Mouse (Mus musculus) skeletal muscle tissue, adult 2 months (tissue): ENCODE measurements around the gene Plekha5.
"Not testable (repeated sequence)": the region's sequence is repeated elsewhere in the genome, so short reads cannot be mapped to it uniquely, and the experiment has no call there.

Experiments used
- DNase-seq: peaks from one replicate; pipeline ENCODE4 v3.0.0-alpha.2; 2012; ENCODE audit warnings: low read depth, low spot score

The Plekha5 gene

DNA sequence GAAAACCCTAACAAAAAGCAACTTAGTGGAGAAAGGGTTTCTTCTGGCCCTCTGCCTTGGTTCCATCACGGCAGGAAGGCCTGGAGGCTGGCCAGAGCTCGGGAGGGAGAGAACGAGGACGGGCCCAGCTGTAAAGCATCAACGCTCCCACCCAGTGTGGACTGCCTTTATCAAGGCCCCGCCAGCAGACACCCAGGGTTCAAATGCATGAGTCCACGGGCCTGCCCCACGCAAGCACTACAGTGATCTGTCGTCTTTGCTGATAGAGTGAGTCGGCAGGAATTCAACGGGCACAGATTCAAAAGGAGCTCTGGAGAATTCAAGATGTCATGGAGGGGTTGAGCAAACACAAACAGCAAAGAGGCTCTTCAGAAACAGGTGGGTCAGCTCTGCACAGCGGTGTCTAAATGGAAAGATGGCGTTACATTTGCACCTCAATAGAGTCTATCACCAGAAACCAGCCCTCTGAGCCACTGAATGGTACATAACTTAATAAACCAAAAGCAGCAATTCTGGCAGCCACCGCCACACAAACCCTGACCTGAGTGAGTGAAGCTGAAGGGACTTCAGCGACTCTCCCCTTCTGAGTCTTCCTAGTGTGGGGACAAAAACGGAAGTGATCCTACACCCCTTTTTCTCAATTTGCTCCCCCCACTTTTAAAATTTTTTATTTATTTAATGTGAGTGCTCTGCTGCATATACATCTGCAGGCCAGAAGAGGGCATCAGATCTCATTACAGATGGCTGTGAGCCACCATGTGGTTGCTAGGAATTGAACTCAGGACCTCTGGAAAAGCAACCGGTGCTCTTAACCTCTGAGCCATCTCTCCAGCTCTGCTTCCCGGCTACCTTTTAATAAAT, 153.3 kb downstream of the Plekha5 start:
- no peak for DNase-seq

DNA sequence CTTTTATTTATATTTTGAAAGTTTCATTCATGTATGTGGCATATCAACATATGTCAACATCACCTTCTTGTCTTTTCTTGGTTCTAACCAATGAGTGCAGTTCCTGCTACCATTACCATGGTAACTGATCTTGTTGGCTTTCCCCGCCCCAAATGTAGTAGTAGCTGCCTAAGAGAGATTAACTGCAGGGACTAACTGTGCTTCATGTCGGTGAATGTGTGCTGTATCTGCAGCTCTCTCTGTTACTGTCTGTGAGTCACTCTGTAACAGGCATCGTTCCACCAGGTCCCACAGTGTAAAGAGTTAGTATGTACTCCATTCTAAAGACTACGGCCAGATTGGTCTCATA, 153.9 kb downstream of the Plekha5 start:
- no peak for DNase-seq

DNA sequence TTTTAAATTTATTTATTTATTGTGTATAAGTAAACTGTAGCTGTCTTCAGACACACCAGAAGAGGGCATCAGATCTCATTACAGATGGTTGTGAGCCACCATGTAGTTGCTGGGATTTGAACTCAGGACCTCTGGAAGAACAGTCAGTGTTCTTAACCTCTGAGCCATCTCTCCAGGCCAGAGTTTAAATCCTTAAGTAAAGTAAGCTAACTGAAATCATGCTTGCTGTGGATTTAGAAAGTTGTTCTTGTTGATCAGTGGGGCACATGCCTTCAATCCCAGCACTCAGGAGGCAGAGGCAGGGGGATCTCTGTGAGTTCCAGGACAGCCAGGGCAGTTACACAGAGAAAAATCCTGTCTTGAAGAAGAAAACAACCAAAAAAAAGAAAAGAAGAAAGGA, 155.1 kb downstream of the Plekha5 start:
- DNase-seq, result not testable (repeated sequence)

DNA sequence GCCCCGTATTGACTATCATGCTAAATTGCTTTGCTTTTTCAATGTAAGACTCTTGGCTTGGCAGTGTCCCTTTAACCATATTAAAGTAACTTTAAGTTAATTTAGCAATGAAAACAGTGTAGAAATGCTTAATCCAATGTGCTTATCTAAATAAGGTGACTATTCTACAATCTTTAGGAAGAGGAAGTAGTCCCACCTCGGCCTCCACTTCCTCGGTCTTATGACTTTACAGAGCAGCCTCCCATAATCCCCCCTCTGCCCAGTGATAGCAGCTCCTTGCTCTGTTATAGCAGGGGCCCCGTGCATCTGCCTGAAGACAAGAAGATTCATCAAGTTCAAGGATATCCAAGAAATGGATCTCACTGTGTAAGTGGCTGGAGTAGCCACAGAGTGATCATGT, 156.3 kb downstream of the Plekha5 start:
- DNase-seq, result no peak

DNA sequence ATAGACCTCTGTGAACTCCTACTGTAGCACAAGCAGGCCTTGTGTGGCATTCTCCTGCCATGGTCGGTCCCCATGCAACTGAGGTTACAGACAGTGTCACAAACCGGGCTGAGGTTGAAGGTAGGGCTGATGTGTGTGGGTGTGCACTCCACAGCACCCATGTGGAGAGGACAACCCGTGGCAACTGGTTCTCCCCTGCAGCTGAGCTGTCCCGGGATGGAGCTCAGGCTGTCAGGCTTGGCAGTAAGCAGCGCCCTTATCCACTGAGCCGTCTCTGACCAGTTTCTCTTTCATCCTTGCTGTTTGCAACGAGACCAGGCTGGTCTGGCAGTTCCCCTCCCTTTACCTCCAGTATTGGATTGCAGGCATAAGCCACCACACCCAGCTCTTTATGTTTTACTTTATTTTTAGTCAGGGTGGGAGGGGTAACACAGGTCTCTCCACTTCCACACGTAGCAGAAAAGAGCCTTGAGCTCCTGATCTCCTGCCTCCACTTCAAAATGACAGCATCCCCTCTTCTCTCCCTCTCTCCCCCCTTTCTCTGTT, 162.9 kb downstream of the Plekha5 start:
- no peak for DNase-seq

DNA sequence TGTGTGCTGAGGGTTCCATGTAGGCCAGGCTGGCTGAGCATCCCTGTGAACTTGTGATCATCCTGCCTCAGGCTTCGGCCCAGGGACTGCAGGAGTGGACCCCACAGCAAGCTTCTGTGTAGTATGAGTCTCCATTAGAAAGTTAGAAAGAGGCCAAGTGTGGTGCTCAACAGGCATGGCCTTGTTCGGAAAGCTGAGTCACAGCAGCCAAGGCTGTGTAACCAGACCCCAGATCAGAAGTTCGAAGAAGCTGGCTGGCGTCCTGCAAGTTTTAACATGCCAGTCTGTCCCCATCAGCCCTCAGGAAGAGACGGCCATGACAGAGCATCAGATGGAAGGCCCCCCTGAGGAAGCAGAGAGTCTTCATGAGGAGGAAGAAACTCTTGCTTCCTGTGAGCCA, 167.5 kb downstream of the Plekha5 start:
- DNase-seq, result peak; percentile 40

DNA sequence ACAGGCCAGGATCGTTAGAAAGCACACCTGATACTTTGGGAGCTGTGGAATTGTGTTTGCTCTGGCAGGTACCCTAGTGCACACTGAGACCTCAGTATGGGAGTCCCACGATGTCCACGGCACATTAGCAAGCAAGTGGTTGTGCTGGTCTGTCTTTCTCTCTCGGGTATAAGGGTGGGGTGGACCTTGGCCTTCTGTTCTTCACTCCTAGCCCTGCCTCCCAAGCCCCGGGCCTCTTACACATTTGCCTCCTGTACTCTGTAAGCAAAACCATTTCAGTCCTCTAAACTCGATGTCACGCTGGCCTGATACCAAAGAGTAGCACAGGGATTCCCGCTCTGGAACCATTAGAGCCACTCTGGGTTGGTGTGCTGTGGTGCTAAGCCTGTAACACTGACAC, 168.9 kb downstream of the Plekha5 start:
- no peak for DNase-seq

DNA sequence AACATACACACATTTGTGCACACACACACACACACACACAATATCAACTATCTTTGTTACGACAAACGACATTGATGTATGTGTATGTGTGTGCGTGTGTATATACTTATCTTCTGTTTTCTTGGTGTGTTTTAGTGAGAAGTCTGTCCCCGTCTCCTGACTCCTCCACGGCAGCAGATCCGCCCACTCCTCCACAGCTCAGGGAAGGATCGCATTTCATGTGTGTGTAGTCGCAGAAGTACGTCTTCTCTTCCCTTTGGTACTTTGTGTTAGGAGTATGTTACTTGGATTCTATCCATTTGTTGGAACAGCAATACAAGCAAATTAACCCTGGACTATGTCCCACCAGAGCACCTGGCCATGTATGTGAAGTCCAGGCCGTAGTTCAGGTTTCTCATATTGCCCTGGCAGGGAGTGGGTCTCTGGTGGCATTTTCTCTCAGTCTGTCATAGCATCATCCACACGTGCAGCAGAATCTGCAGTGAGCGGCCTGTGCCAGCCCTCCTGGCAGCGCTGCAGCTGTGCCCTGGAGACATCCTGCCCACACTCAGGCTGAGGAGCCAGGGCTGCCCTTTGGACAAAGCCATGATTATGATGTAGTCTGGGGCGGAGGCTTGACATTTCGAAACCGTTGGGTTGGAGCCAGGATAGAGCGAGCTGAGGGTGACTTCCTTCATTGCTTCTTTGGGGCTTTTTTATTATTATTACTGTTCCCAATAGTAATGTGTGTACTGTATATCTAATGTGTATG, 169.7 kb downstream of the Plekha5 start:
- DNase-seq, result peak; percentile 56

DNA sequence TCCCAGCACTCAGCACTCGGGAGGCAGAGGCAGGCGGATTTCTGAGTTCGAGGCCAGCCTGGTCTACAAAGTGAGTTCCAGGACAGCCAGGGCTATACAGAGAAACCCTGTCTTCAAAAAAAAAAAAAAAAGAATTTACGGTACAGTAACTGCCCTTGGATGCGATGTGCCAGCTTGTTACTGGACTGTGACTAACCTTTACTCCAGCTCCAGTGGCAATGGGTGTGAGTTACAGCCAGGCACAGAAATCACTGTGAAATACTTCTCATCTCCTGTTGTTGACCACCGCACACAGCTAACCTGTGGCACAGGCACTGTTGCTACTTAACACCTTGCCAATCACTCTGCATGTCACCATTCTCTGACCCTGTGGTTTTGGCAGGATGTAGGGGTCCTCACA, 171.7 kb downstream of the Plekha5 start:
- not testable (repeated sequence) for DNase-seq

DNA sequence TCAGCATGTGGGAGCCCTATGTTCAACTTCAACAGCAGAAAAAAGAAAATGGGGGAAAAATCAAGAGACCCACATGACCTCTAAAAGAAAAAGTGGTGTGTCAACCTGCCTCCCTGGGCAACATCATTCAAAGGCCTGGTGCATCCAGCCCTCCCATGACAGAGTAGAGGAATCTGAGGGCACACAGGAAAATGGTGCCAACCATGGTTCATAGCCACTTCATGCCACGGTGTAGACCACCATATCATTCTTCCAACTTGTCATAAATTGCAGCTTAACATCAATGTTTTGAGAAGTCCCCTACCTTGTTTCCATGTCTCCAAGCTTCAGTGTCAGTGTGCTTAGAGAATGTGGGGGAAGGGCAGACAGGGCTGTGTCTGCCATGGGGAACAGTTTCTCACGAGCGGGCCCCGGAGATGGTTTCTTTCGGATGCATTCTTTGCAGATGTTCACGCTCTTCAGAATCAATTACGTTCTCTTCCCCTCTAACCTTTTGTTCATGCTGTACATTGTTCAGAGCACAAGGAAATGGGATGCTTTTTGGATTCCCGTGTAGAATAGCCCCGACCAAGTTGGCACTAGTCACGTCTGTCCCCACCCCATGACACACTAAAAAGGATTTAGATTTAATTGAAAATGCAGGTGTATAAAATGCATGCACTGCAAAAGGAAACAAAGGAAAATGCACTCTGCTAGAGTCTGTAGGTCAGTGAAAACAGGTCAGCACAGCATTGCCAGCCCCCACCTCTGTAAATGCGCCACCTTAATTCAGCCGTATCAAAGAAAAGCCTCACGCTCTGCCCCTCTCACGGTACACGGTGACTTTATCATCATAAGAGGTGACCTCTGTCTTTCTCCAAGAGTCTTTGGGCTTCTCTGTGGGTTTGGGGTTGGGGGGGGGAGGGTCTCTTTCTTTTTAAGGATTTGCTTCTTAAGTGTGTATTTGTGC, 173.8 kb downstream of the Plekha5 start:
- DNase-seq, result no peak

DNA sequence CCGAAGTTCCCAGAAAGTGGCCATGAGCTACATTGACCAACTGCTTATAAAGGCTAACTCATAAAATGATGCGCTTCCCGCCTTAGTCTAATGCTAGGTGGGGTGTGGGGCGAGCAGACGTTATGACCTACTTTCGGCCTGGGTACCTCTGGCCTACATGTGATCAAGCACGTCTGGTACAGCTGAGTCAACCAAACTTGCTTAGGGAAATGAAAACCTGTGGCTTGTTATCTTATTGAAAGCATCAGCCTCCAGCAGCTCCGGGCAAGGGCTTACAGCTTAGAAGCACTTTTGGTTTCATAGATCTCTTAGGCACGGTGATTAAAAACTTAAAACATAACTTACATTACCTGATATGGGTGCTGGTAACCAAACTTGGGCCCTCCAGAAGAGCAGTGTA, 174.7 kb downstream of the Plekha5 start:
- DNase-seq, result no peak

DNA sequence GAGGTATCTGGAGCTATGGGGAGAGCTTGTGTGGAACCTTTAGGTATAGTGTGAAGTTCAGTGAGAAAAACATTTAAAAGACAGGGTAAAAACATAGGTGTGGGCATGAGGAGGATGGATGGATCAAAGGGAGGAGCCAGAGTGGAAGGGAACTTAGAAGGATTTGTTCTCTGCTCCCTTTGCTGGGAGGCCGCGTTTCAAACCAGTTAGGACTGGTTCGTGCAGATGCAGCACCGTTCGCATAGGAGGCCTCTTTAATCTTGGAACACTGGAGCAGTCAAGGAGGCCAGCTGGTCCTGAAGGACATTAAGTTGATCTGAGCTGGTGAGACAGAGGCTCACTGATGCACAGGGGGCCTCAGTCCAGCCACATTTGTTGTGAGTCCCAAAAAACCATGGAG, 175.5 kb downstream of the Plekha5 start:
- DNase-seq, result no peak

DNA sequence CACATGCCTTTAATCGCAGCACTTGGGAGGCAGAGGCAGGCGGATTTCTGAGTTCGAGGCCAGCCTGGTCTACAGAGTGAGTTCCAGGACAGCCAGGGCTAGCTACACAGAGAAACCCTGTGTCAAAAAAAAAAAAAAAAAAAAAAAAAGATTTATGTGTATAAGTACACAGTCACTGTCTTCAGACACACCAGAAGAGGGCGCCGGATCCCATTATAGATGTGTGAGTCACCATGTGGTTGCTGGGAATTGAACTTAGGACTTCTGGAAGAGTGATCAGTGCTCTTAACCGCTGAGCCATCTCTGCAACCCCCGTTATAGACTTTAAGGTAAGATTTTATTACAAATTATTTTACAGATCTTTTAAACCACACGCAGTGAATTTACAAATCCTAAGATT, 176.8 kb downstream of the Plekha5 start:
- DNase-seq, result not testable (repeated sequence)

DNA sequence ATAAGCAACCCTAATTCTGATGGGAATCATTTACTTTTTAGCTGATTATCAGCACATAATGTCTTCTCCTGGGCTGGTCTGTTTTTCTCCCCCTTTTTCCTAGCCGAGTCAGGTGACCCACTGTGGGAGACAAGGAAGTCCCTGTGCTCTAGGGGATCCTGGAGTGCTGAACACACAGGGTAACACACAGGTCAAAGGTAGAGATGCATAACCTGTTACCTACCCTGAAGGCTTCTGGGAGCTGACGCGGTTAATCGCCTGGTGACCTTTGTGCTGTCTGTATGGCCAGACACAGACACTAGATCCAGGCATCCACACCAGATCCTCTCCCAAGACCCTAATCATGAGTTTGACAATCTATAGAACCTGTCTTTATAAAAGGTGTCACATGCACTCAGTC, 177.3 kb downstream of the Plekha5 start:
- no peak for DNase-seq

DNA sequence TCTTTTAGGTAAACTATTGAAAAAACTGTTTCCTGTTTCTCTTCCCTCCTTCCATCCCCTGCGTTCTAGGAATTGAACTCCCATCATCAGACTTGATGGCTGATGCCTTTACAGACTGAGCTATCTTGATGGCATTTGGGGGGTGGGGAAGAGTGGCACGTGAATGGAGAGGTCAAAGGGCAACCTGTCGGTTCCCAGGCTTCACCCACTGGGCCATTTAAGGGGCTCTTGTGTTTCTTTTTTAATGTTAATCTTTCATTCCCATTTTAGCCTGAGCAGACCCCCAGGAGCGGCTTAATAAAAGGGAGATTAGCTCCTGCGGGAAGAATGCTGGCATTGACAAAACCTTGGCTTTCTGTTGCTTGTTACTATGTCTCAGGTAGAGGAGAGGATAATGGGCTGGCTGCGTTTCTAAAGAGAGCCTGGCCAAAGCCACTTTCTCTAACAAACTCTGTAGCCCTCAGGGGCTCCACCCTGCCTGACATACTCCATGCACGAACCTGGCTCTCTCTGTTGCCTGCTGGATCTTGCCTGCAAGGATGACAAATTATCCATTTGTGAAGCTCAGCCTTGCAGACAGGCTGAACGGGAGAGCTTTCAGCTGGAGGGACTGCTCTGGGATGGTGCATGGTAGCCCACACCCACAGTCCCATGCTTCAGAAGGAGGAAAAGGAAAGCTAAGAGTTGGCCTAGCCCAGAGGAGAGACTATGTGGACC, 179.5 kb downstream of the Plekha5 start:
- DNase-seq, result no peak

DNA sequence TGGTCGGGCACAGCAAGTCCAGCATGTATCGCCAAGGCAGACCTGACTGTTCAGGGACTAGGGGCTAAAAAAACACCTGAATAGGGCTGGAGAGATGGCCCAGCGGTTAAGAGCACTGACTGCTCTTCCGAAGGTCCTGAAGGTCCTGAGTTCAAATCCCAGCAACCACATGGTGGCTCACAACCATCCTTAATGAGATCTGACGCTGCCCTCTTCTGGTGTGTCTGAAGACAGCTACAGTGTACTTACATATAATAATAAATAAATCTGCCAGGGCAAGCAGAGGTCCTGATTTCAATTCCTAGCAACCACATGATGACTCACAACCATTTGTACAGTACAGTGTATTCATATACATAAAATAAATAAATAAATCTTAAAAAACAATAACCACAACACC, 181.3 kb downstream of the Plekha5 start:
- not testable (repeated sequence) for DNase-seq

DNA sequence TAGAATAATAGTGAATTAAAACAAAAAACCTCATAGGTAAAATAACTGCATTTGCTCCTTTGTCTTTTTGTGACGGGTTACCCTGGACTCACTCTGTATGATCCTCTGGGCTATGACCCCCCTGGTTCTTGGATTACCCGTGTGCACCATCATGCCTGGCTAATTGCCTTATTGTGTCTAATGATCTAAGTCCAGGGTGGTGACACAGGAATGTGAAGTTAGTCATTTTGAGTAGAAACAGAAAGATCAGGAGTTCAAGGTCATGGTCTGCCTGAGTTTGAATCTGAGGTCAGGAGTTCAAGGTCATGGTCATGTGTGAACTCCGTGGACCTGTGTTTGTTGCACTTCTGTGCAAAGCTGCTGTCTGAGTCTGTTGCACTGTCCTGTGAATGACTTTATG, 181.9 kb downstream of the Plekha5 start:
- no peak for DNase-seq

DNA sequence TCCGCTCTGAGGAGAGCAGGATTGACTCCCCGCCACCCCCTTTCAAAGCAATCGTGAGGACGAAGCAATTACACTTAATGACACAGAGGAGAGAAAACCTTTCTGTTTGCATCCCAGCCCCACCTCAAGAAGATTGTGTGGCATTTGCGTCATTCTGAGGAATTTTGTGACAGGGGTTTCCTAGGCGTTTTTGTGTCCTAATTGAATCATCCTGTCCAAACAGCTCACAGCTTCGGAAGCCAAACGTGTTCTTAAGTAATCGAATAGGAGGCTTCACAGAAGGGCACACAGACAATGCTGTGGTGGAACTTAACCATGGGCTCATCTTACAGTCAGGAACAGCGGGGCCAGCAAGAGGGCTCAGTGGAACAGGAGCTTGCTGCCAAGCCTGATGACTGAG, 182.7 kb downstream of the Plekha5 start:
- no peak for DNase-seq

DNA sequence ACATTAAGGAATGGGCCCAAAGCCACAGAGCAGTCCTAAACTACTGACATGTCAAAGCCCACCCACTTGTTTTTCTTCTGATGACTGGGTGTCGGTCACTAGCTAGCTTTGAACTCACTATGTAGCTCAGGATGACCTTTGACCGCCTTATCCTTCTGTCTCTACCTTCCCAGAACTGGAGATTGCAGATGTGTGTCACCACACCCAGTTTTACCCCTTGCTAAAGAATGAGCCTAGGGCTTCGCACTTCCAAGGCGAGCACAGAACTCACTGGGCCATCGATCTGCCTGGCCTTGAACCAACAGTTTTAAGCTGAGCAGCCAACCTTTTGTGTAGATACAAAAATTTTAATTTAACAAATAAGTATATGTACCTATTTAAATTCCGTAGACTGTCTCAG, 184.8 kb downstream of the Plekha5 start:
- DNase-seq, result no peak

DNA sequence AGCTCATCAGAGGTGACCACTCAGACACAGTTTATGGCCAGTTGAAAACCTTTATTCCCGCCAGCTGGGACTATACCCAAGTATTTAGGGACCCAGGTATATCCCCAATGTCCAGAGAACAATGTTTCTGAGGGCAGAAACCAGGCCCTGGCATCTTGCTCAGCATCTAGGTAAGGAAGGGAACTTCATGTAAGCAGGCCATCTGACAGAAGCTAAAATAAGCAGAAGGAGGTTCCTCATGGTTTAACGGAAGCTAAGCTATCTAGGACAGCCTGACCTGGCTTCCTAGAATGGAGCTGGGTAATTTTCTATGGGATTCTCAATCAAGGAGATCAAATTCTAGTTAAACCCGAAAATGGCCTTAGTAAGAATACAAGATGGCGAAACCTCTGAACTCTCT, 185.7 kb downstream of the Plekha5 start:
- no peak for DNase-seq

DNA sequence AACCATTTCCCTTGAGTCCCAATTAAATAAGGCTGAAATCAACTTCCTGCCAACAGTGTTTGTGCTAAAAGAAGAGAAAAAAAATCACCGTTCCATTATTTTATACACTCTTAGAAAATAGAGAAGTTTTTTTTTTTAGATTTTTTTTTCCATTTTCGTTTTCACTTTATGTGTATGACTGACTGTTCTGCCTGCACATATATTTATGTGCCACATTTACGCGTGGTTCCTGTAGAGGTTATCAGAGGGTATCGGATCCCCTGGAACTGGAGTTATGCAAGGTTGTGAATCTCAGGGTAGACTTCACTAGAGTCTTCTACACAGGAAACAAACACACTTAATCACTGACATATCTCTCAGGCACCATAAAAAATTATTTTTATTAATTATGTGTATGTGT, 186.3 kb downstream of the Plekha5 start:
- no peak for DNase-seq
